Mouse (Mus musculus) cortical plate, adult 2 months (tissue): ENCODE data around the gene Cenpu. TPM values are rescaled to one million over a fixed set of nuclear protein-coding genes. Genes with fewer than 3 reads are reported as not detected.

Experiments used
- H3K27ac ChIP-seq: fragments of 200-500 bp; 2 replicates; pipeline ENCODE4 v1.5.1; 2012; ENCODE audit warnings: low read length, control low read depth, inconsistent platforms; ENCODE audit not compliant: insufficient read depth
- H3K4me1 ChIP-seq: fragments of 200-500 bp; 2 replicates; pipeline ENCODE4 v1.6.1; 2011; ENCODE audit warnings: low read length; ENCODE audit not compliant: control insufficient read depth, insufficient read depth
- H3K4me3 ChIP-seq: fragments of 200-500 bp; 2 replicates; pipeline ENCODE4 v1.5.1; 2011; ENCODE audit warnings: mild to moderate bottlenecking, low read length, control low read depth; ENCODE audit not compliant: insufficient read depth
- CTCF ChIP-seq: fragments of 200-500 bp; IDR thresholded peaks from 2 replicates; pipeline ENCODE4 v1.5.1; 2011; ENCODE audit warnings: mild to moderate bottlenecking, control low read depth, low read length; ENCODE audit not compliant: insufficient read depth; ENCODE audit errors: extremely low read depth
- POLR2A ChIP-seq: fragments of 200-500 bp; IDR thresholded peaks from 2 replicates; pipeline ENCODE4 v1.6.1; 2011; ENCODE audit warnings: mild to moderate bottlenecking, low read length, control low read depth; ENCODE audit not compliant: insufficient read depth; ENCODE audit errors: extremely low read depth
- polyA plus RNA-seq: library from polyadenylated mRNA; depleted of rRNA; stranded (reverse); fragments of >200 nt; gene quantifications from 2 replicates; pipeline ENCODE4 v1.2.3, GENCODE M21; 2012

The Cenpu gene
- polyA plus RNA-seq, 1 experiment: 3.2 TPM

DNA sequence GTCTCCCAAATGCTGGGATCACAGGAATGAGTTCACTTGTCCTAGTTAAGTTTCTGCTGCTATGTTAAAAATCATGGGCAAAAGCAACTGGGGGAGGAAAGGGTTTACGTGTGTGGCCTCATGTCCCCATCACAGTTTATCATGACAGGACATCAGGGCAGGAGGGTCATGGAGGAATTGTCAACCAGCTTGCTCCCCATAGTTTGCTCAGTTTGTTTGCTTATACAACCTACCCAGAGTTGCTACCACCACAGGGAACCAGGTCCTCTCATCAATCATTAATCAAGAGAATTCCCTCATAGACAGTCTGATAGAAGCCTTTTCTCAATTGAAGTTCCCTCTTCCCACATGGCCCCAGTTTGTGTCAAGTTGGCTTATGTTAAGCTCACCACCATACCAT, 37.8 kb upstream of the Cenpu start:
- no peak for TF ChIP-seq POLR2A
- no peak for TF ChIP-seq CTCF
- H3K4me1 ChIP-seq: no peaks in the 10 kb centered on the region; the same call in 1 of the 2 replicates
- no peak overlapping the region for H3K4me3 ChIP-seq
- no peak overlapping the region for H3K27ac ChIP-seq

- TF ChIP-seq CTCF (no peak), POLR2A (no peak)
- Histone ChIP-seq H3K4me1 (no peaks in the 10 kb centered on the region), H3K27ac (no peak overlapping the region), H3K4me3 (no peak overlapping the region)
These were observed 31.2 kb upstream of the Cenpu start for GRCm38 (mm10) chr8:46520667-46521066.

- Histone ChIP-seq H3K4me1 (no peaks in the 10 kb centered on the region), H3K4me3 (no peak overlapping the region), H3K27ac (no peak overlapping the region)
- no peak for TF ChIP-seq POLR2A
- TF ChIP-seq CTCF: no peak
These were observed 25.7 kb upstream of the Cenpu start for GRCm38 (mm10) chr8:46526098-46526497.

- no peak overlapping the region for H3K4me3 ChIP-seq
- TF ChIP-seq POLR2A (no peak), CTCF (no peak)
- no peaks in the 10 kb centered on the region for H3K4me1 ChIP-seq
- no peak overlapping the region for H3K27ac ChIP-seq
These were observed 25.0 kb upstream of the Cenpu start for GRCm38 (mm10) chr8:46526821-46527220.

DNA sequence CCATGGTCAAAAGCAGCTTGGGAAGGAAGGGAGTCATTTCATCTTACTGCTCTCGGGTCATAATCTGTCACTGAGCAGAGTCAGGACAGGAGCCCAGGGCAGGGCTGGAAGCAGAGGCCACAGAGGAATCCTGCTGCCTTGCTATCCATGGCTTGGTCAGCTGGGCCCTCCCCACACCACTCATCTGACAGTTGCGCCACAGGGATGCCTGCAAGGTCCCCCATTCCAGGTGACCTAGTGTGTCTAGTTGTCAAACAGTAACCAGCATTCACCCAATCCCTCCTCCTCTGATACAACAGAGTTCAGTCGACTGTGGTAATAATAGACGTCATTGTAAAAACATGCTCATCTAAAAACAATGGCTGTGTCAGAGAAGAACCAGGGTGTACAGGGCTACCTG, 22.3 kb upstream of the Cenpu start:
- no peak overlapping the region for H3K27ac ChIP-seq
- no peaks in the 10 kb centered on the region for H3K4me1 ChIP-seq
- H3K4me3 ChIP-seq: no peak overlapping the region
- TF ChIP-seq CTCF (no peak), POLR2A (no peak)

- no peak overlapping the region for H3K27ac ChIP-seq
- H3K4me3 ChIP-seq: no peak overlapping the region
- TF ChIP-seq CTCF (no peak), POLR2A (no peak)
- no peaks in the 10 kb centered on the region for H3K4me1 ChIP-seq
These were observed 21.3 kb upstream of the Cenpu start for GRCm38 (mm10) chr8:46530541-46530940.

GRCm38 (mm10) chr8:46533926-46534325, 17.9 kb upstream of the Cenpu start:
- TF ChIP-seq CTCF (no peak), POLR2A (no peak)
- Histone ChIP-seq H3K27ac (no peak overlapping the region), H3K4me1 (no peaks in the 10 kb centered on the region), H3K4me3 (no peak overlapping the region)

DNA sequence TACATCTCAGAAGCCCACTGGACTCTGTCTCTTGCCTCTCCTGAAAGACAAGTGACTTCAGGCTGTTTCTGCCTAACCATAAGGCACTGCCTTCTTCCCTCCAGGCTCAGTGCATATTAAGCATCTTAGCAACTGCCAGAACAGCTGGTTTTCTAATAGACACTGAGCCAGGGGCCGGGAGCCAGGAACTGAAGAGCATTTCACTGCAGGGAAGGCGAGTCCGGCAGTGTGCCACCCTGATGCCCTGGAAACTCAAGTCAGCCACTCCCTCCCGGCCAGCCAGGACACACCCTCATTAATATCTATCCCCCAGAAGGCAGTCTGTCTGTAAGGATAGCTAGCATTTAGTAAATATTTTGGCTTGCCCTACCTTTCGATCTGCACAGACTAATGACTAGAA, 12.1 kb upstream of the Cenpu start:
- TF ChIP-seq CTCF (no peak), POLR2A (no peak)
- Histone ChIP-seq H3K4me1 (no peaks in the 10 kb centered on the region), H3K4me3 (no peak overlapping the region), H3K27ac (no peak overlapping the region)

DNA sequence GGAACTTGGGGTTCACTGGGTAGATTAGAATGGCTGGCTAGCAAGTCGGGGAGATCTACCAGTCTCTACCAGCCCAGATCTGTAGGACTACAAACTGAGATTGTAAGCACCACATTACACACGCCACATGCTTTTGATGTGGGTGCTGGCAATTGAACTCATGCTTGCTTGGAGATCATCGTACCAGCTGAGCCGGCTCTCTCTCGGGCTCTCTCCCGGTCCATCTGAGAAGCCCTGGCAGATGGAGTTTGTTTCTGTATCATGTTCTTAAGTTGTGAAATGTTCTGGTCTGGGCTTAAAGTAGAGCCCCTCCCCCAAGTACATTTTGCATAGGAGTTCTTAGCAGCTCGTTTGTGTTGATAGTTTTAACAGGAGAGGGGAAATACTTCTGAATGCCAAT, 8.6 kb upstream of the Cenpu start:
- H3K4me3 ChIP-seq: no peak overlapping the region
- no peak overlapping the region for H3K27ac ChIP-seq
- no peak for TF ChIP-seq POLR2A
- no peak for TF ChIP-seq CTCF
- H3K4me1 ChIP-seq: no peaks in the 10 kb centered on the region

- H3K27ac ChIP-seq: no peak overlapping the region
- TF ChIP-seq POLR2A: no peak
- no peak overlapping the region for H3K4me3 ChIP-seq
- H3K4me1 ChIP-seq: no peaks in the 10 kb centered on the region
These were observed 8.2 kb upstream of the Cenpu start for GRCm38 (mm10) chr8:46543662-46544061.

DNA sequence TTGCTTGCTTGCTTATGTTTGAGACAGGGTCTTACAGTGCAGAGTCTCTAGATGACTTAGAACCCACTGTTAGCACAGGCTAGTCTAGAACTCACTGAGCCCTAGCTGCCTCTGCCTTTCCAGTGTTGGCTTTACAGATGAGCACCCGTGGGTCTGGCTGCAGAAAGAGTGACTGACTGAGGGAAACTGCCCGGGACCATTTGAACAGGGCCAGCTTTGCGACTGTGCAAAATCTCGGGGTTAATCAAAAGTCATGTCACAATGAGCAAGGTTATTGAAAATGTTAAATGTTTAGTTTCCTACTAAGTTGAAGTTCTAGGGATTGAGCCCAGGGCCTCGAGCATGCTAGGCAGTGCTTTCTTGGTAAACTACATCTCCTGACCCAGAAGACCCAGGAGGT, 6.0 kb upstream of the Cenpu start:
- no peak overlapping the region for H3K4me3 ChIP-seq
- TF ChIP-seq POLR2A (no peak), CTCF (no peak)
- H3K4me1 ChIP-seq: no peaks in the 10 kb centered on the region
- H3K27ac ChIP-seq: no peak overlapping the region
